Mouse (Mus musculus) thymus, adult 18-20 months (tissue): ENCODE measurements around the gene Clcnkb.

Source experiments
- DNase-seq, 2 experiments: peaks; one replicate each; pipeline ENCODE4 v3.0.0; 2022; ENCODE audit warnings: mixed read lengths in 2 of 2

The Clcnkb gene

GRCm38 (mm10) chr4:141433191-141433590 is 17.4 kb upstream of the Clcnkb start:
- no peak for DNase-seq

DNA sequence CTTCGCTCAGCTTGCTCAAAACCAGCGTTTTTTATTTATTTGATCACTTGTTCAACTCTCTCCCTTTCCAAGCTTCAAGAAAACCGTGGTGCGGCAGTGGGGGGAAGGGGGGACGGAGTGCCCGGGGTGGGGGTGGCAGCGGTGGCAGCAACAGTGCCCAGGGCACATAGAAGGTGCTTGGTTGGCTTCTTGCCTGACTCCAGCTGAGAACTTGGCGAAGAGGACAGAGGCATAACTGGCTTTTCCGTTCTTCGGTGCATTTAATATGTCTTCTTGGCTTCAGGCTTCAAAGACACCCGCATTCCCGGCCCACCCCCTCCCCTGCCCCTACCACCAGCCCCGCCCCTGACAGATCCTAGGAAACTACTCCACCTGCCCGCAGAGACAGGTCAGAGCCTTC is 16.9 kb upstream of the Clcnkb start:
- no peak for DNase-seq

- peak in 1 of 2 experiments; percentile 46 for DNase-seq
Measured at GRCm38 (mm10) chr4:141430997-141431396, 15.2 kb upstream of the Clcnkb start.

GRCm38 (mm10) chr4:141429847-141430246 is 14.0 kb upstream of the Clcnkb start:
- no peak for DNase-seq

DNA sequence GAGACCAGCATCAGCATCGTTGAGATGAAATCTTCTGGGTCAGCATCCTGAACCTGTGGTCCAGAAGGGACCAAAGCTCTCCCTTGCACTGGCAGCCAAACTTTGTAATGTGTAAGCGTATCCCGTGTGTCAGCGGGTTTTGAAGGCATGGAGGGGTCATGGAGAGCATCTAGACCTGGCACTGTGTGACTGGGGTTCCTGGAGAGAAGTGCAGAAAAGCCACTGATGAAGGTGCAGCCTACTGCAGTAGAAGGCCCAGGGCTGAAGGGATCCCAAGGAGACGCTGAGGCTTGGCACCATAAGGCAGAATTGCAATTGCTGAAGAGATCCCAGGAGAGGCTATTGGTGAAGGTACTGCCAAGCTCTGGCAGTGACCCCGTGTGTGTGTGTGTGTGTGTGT is 13.6 kb upstream of the Clcnkb start:
- no peak for DNase-seq

DNA sequence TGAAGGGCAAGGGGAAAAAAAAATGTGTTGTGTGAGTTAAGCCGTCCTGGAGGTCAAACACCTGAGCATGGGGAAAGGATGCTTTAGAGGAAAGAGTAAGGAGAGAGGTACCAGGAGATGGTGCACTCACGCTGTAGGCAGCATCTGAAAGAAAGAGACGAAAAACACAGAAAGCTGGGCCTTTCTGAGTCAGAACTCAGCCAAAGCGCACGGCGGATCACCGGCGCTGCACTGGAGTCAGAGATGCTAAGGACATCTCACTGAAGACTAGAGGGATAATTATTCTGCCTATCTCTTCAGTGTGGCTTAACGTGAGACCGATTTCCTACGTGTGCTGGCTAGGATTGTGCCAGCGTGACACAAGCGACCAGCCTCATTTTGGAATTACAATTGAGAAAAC is 12.1 kb upstream of the Clcnkb start:
- no peak for DNase-seq

DNA sequence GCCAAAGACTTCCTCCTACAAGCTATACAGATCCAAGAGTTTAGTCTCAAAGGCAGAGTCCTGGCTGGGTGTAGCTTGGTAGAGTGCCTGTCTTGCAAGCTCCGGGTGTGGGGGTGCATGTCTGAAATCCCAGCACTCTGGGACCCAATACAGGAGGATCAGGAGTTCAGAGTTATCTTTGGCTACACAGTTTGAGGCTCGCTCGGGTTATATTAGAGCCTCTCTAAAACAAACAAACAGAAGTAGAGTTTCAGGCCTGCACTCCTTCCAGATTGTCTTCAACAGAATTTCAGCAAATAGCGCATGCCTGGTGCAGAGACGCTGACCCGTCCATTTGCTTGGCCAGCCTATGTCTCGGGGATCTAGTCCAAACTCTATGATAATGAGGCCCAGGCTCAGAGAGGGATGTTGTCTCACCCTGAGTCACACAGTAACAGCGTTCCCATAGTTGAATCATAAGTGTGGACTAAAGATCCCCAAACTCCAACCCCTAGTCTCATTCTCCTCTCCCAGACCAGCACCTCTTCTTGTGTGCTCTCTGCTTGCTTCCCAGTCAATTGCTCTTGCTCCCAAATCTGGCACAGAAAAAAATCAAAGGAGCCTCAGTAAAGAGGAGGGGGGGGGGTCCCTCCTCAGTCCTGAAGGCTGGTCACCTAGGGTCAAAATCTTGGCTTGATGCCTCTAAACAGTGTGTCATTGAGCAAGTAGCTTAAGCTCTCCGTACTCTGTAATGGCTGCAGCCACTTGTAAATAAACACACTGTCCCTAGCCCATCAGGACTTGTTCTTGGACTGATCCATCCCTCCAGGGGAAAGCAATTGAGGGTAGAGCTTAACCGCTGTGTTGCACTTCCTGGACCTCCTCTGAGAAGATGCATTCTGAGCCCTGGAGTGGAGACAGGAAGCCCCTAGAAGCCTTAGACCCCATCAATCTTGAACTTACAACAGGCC is 11.3 kb upstream of the Clcnkb start:
- DNase-seq, result no peak

DNA sequence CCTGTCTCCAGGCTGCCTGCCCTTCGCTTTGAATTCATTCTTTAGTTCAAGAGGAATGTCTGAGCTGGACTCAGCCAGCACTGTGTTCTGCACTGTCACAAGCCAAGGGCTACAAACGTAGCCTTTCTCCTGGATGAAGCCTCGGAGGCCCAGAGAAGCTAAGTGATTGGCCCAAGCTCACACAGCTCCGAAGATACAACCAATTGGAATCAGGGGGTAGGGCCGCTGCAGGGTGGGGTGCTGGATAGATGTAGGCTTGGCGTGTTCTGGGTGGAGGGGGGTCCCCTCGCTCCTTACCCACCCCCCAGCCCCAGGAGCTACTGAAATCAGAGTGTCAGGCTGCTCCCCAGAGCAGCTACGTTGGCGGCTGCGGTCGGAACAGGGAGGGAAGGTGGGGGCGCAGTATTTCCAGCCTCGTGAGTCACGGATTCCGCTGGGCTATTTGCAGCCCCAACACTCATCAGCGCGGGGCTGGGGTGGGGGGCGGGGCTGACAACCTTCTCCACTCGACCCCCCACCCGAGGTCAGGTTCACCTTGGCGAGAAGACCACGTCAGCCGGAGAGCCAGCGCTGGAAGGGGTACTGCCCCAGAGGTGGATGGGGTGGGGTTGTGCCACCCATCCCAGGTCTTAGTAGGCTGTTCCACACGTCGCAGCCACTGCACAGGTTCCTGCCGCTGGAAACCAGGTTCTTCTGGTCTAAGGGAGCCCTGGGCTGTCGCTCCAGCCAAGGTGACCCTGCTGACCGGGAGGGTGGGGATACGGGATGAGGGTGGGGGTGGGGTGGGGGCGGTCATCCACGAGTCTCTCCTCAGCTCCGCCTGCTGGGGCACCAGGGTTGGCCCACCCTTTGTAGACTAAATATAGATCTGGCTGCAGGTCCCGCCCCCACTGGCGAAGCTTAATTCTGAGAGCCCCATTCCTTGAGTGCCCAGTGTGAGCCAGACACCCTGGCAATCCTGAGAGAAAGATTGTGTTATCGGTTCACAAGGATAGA is 10.0 kb upstream of the Clcnkb start:
- DNase-seq, result peak in 1 of 2 experiments; percentile 32

DNA sequence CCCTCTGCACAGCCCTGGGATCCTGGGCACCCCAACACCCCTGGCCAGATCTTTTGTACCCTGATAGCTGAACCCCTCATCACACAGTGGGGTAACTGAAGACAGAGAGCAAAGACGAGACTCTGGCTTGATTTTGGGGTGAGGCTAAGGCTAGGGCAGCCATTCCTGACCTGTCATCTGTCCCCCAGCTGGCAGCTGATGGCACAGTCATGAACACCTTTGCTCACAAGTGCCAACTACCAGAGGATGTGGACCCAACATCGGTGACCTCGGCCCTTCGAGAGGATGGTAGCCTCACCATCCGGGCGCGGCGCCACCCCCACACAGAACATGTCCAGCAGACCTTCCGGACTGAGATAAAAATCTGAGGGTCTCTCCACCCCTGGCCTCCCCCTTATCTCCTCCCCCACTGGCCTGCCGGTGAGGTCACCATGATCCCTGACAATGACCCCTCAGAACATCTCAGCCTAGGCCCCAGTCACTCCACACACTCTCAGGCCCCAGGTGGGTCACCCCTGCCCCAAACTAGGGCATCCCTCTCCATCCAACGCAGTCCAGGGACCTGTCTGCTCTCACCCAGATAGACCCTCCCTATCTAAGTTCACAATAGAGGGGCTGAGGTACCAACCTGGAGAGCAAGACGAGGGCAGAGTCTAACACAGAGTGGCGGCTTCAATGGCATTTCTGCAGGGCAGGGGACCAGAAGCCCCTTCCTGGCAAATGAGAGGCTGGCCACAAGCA is 8.0 kb upstream of the Clcnkb start:
- no peak for DNase-seq

GRCm38 (mm10) chr4:141423288-141423687 is 7.5 kb upstream of the Clcnkb start:
- no peak for DNase-seq

DNA sequence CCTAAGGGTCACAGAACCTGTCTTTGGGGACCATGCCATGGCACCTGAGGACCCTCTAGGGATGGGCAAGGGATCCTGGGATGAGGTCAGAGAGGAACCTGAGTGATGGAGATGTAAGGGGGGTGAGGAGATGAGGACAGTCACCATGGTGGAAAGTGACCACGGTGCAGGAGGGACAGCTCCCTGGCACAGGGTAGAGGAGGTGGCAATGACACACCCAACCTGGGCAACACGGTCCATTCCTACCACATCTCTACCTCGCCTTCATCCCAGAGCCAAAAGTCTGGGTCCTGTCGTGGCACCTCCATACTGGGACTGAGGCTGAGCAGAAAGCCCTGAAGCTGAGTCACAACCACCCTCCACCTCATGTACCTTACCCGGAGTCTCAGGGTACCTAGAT is 7.0 kb upstream of the Clcnkb start:
- no peak for DNase-seq

DNA sequence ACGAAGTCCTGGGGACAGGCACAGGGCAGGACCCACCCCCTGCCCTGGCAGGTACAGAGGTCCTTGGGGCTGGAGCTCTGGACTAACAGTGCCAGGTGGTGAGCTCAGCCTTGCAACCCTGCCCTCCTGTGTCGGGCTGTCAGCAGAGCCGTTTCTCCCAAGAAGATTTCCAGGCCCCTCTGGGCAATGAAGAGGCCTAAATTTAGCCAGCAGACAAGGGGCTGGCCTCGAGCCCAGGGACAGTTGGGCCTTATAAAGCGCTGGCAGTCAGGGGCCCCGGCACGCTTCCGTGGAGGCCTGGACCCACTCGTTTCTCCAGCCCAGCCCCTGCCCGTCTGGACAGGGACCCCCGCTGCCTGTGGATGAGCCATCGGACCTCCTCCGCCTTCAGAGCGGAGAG is 5.6 kb upstream of the Clcnkb start:
- no peak for DNase-seq

DNA sequence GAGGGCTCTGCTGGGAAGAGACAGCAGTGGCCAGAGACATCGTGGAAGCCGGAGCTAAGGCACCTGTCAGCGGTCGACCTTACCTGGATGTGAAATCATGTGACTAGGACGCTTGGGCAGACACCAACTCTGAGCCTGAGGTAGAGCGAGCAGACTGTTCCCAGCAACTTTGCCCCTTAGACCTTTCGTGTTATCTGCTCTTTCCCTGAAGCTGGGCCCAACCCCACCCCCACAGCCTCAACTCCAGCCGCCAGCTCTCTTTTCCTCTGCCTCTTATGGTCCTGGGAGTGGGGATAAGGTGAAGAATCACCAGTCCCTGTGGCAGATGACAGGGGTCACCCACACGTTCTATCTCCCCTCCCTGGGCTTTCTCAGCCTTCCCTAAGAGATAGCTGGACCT is 5.1 kb upstream of the Clcnkb start:
- no peak for DNase-seq

DNA sequence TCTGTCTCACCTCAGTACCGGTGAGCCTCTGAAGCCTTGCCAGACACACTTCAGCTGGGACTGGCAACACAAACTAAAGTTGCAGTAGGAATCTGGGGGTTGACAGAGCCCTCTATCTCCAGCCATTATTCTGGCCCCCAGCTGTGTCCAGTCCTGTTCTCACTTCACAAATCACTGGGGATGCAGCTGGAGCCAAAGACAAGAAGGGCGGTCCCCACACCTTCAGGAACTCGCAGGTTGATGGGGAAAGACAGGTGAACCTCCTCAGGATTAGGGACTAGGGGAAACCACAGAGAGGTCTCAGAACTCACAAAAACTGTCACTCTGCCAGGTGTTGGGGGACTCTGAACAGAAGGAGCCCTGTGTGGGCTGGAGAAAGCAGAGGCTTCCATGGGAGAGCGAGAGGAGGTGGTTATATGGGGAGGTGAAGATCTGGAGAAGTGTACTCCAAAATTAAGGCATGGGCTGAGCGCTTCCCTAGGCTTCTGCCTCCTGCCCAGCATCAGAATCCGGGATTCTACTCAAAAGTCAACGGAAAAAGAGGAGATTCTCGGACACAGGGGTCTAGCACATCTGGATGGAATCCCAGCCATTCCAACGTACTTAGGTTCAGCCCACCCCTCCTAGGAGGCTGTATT is 4.5 kb upstream of the Clcnkb start, which contains the start of gene Hspb7:
Gene Hspb7 (plus strand): TSS at position 588 of the 638 bp plus-strand sequence.
- no peak for DNase-seq

GRCm38 (mm10) chr4:141419398-141420191 is 3.8 kb upstream of the Clcnkb start:
- peak in 1 of 2 experiments; percentile 22 for DNase-seq

- DNase-seq, result no peak
Measured at GRCm38 (mm10) chr4:141411430-141411992, 4.3 kb downstream of the Clcnkb start.

GRCm38 (mm10) chr4:141408577-141408976 is 7.2 kb downstream of the Clcnkb start:
- no peak for DNase-seq

DNA sequence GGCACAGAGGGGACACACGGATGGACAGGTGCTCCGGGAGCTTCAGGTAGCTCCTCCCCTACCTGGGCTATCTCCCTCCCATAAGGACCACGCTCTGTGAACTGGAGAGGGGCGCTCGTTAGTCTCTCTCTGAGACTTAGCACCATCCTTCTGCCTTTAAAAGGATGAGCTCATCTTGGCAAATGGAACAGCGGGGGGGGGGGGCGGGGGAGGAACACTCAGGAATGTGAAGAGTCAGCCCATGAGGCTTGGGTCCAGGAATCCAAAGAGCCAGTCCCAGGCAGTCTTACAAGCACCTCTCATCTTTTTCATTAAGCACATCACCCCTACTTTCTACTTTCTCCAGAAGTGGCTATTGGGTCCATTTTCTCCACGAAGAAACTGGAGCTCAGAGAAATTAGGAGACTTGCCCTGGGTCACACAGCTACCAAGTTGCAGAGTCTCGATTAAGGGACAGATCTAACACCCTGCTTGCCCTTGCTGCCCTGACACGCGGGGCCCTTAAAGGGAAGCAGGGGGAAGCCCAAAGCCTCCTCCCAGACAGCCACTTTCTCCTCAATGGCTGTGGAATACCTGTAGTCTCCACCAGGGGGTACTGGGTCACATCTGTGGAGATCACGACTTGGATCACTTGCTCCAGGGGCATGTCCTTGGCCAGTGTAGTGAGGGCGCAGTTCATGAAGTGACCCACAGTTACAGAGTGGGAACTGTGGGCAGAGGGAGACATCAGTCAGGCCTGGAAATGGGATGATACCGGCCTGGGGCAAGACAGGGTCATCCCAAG is 9.1 kb downstream of the Clcnkb start:
- DNase-seq, result no peak

- no peak for DNase-seq
Measured at GRCm38 (mm10) chr4:141405314-141405622, 10.5 kb downstream of the Clcnkb start.
